Mouse (Mus musculus): ENCODE data around the gene Gm5127.

The Gm5127 gene

DNA sequence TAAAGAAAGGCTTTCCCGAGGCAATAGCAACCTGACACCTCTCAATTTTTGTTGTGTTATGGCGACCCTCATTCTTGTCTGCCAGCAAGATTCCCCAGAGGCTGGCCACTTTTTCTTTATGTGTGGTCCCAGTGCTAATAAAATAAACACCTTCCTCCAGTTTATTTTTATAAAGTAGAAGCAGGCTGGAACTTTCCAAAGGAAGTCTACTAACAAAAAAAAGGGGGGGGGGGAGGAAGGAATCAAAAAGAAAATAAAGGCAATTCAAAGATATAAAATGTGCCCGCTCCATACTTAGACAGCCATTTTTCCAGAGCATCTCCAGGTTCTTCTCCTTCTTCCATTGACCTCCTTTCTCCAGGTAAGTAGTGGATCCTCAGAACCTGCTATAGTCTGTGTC, at the start of gene Gm5127:
Gene Gm5127 (plus strand): TSS at position 301 of the 400 bp plus-strand sequence.
- no peak for DNase-seq

DNA sequence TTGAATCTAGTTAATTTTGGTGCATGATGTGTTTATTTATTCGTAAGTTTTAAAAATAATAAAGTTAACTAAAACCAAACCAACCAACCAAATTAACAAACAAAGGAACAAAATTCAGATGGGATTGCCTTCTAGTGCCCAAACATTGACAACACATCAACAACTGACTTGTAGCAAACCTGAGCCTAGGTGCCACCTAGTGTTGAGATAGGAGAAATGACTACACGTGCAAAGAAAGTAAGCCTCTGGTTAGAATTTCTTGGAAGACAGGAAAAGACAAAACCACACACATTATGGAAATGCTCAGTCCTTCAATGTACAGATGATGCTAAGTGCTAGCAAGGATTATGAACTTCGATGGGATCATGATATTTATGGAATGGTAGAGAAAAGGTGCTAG, 46.6 kb upstream of the Gm5127 start:
- no peak for DNase-seq

GRCm38 (mm10) chrX:106555457-106555856, 27.5 kb upstream of the Gm5127 start:
- DNase-seq: no peak

DNA sequence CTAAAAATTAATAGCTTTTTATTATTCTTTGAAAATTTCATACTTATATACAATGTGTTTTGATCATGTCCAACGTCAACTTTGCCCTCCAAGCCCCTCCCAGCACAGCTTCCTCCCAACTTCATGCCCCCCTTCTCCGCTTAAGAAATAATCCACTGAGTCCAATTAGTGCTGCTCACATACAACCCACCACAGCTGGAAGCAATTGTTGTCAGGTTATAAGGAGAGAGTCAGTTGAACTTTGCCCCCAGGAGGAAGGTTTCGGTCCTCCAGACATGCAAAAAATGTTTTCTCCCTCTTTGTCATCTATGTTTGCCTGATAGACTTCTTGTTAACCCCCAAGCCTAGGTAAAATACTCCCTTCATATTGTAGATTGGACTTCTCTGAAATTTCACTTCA, 4.0 kb upstream of the Gm5127 start:
- no peak for DNase-seq

DNA sequence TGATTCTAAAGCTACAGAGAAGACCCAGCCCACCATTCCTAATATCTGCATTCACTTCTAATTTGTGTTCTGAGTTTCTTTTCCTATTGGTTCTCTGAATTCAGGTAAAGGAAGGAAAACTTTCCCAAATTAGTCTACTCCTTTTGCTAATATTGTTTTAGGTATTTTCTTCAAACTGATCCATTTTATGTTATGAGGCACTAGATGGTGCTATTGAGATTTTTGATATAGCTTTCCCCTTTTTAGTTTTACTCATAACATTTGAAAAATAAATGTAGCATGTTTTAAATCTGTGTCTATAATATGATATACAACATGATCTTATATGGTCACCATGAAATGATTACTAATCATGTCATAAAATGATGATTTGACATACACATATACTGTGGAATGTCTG, 2.6 kb upstream of the Gm5127 start:
- no peak for DNase-seq

GRCm38 (mm10) chrX:106582197-106582596, 789 bp upstream of the Gm5127 start:
- no peak for DNase-seq

DNA sequence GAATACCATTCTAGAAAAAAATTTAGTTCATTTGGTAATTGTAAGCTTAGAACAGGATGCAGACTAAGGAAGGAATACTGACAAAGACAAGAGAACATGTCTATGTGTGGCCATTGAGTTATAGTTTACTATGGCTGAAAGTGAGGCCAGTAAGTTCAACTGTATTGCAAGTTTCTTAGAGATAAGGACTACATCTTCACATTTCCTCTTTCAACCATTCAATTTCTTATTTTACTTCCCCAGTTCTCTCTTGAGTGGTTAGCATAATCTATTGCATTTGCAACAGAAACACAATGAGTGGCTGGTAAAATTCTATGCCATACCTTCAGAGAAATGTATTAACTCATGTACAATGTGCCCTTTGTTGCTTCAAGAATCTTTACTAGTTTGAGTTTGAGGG, 10.9 kb downstream of the Gm5127 start:
- DNase-seq: no peak

DNA sequence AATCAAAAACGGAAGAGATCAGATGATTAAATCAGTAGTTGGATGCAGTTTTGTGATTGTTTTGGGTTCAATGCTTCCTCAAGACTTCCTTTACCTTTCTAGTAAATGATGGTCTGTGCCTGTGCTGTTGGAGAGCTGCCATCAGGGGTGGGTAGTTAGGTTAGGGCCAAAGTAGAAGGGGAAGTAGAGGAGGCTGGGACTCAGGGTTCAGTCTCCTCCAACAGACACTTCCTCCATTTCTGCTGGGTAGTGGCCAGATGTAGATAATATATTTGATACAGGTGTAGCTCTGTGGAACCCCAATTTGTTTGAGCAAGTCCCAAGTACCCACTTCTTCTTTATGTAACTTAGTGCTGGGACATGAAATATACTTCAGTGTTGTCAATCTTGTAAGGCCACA, 12.9 kb downstream of the Gm5127 start:
- DNase-seq: no peak

- DNase-seq: no peak
Observed at GRCm38 (mm10) chrX:106602574-106603258, 19.7 kb downstream of the Gm5127 start.

GRCm38 (mm10) chrX:106603386-106603785, 20.4 kb downstream of the Gm5127 start, which contains the start of gene Cysltr1:
Gene Cysltr1 (minus strand): TSS chrX:106603679.
- DNase-seq: peak; percentile 6

GRCm38 (mm10) chrX:106622512-106622911, 39.5 kb downstream of the Gm5127 start:
- no peak for DNase-seq

- DNase-seq: no peak
Observed at GRCm38 (mm10) chrX:106623667-106624066, 40.7 kb downstream of the Gm5127 start.

- DNase-seq: no peak
Observed at GRCm38 (mm10) chrX:106628514-106628913, 45.5 kb downstream of the Gm5127 start.

GRCm38 (mm10) chrX:106633543-106633942, 50.6 kb downstream of the Gm5127 start:
- no peak for DNase-seq

DNA sequence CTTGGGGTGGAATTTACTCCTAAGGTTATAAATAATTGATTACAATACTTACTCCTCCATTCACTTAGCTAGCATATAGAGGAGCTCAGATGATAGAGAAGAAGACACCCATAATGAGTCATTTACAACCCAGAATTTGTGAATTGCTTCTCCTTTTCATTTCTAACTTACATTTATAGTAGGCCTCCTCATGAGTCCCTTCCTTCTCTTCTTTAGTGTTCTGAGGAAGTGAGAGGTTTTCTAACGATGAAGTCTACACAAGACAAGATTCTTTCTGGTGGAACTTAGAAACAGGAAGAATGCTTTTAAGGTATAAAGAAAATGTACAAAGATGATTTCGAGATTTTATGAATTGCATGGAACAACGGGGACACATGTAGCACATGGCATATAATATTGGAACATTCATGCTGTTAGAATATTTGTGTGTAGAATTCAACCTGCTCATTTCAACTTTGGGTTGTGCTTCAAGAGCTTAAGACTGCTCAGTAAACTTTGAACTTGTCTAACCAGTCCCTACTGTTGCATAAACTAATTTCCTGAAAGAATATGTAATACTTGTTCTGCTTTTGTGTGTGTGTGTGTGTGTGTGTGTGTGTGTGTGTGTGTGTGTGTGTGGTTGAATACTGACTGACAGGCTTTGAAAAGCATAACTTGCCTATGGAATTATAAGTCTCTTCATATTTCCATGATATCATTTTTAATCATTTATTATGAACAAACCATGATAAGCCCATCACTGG, 52.0 kb downstream of the Gm5127 start:
- DNase-seq: no peak

- DNase-seq: no peak
Observed at GRCm38 (mm10) chrX:106662101-106662500, 79.1 kb downstream of the Gm5127 start.

GRCm38 (mm10) chrX:106704590-106704989, 121.6 kb downstream of the Gm5127 start:
- DNase-seq: no peak

DNA sequence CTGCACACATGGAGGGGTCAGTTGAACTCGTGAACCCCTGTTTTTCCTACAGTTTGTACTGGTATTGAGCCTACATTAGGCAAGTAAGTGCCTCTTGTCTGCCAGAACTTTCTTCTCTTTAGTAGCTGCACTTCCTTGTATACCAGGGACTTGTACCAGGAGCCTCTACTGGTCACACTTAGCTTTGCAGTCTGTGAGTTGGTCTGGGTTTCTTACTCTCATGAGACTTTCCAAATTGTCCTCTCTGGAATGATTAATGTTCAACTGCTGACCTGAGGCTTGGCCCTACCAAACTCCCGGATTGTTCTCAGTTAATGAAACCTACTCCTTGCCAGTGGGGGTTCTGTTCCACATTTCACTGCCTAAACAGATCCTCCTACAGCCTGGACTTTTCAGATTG, 134.2 kb downstream of the Gm5127 start:
- DNase-seq: no peak

DNA sequence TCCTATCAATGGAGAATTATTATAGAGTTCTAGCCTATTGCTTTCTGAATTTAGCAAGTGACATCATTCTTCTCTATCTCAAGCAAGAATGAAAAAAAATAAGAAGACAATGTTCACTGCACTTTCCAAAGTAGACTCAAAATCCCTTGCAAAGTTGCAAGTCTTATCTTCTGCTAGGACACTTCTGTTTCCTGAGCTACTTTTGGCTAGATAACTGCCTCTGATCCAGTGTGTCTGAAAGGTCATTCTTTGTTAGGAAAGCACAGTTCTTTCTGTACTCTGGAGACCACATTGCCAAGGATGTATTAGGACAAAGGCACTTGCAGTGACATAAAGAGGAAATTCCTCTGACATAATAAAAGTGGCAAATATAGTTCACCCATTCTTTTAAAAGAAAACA, 159.3 kb downstream of the Gm5127 start:
- DNase-seq: no peak

GRCm38 (mm10) chrX:106755272-106755671, 172.3 kb downstream of the Gm5127 start:
- DNase-seq: no peak

Measured in liver (tissue).